Mouse (Mus musculus): ENCODE data around the gene Fam162b. TPM values are rescaled to one million over a fixed set of nuclear protein-coding genes. Genes with fewer than 3 reads are reported as not detected.

The Fam162b gene
- 1.1 TPM for polyA plus RNA-seq (2014; fragmentation: Illumina TruSeq; extraction: RNeasy Lipid Tissue Mini Kit (QIAGEN cat#74804); ENCODE audit: low read depth, low replicate concordance)

DNA sequence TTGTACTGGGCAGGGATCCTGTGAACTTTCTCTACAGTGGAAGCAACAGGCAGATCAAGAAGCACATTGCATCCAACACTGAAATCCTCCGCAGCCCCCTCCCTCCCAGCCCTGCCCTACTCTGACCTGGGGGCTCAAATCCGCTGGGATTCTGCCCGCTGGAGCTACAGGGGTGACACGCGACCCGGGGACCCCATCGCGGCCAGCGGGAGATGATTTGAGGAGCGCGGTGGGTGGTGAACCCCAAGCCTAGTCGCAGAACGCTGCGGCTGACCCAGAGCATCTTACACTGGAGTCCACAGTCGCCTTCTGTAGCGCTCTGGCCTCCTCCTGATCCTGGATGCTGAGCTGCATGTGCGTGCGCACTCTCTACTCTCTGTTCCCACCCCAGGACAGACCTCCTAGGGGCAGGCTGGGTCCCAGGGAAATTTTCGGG, at the start of gene Fam162b:
Fam162b (minus strand) TSS at position 379 of the 436 bp plus-strand sequence.

GRCm38 (mm10) chr10:51631411-51632136, 41.3 kb upstream of the Fam162b start, which contains the start of gene Gprc6a:
Gprc6a (minus strand) TSS chr10:51631461.

Other genes with a start within 250 kb of the Fam162b start
- 0.47 TPM for gene Gm49339, start 109.9 kb downstream of the Fam162b start, polyA plus RNA-seq (2014; fragmentation: Illumina TruSeq; extraction: RNeasy Lipid Tissue Mini Kit (QIAGEN cat#74804); ENCODE audit: low read depth, low replicate concordance)
- gene Lilr4b, start 109.9 kb downstream of the Fam162b start, polyA plus RNA-seq (2014; fragmentation: Illumina TruSeq; extraction: RNeasy Lipid Tissue Mini Kit (QIAGEN cat#74804); ENCODE audit: low read depth, low replicate concordance), result 13.2 TPM
- 39.1 TPM for gene Lilrb4a, start 99.6 kb downstream of the Fam162b start, polyA plus RNA-seq (2014; fragmentation: Illumina TruSeq; extraction: RNeasy Lipid Tissue Mini Kit (QIAGEN cat#74804); ENCODE audit: low read depth, low replicate concordance)
- gene Gprc6a, start 40.9 kb upstream of the Fam162b start, polyA plus RNA-seq (2014; fragmentation: Illumina TruSeq; extraction: RNeasy Lipid Tissue Mini Kit (QIAGEN cat#74804); ENCODE audit: low read depth, low replicate concordance), result not detected
- gene Rfx6, start 87.2 kb upstream of the Fam162b start, polyA plus RNA-seq (2014; fragmentation: Illumina TruSeq; extraction: RNeasy Lipid Tissue Mini Kit (QIAGEN cat#74804); ENCODE audit: low read depth, low replicate concordance), result 5.6 TPM

All from sigmoid colon, adult 10 weeks (tissue).